Mouse (Mus musculus): ENCODE measurements at regions not wholly inside any gene's neighbourhood (a gene's known extent, or its start where the extent isn't known, plus 50 kb on each side); places are given as distances from the start of the nearest gene placed in this dataset.

DNA sequence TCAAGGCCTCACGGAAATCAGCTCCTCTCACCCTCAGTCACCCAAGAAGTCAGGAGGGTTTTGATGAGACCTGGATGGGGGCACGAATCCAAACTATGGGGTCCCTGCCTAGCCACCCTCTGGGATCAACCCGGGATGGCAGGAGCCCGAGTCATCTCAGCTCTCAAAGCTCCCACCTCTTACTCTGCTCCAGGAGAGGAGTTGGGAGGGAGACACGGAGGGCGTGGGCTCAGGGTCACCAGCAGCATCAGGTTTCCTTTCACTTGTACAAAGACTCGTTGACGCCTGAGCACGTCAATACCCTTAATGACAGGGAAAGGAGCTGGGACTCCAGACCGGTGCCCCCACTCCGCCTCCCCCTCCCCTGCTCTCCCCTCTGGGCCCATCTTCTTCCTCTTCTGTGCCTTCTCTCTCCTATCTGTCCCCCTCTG lies 60.8 kb upstream of the Casz1 start:
- peaks cover 9% of the 10 kb centered on the region; the same call in 1 of the 2 replicates for H3K27me3 ChIP-seq (replicated peaks; ENCODE audit: control insufficient read depth, insufficient read depth, low read length)
- no peak overlapping the region for H3K27ac ChIP-seq (ENCODE audit: low read length)
- no peaks in the 10 kb centered on the region for H3K9me3 ChIP-seq (ENCODE audit: control insufficient read depth, low read length)
- 45% methylated on average over 11 of the region's 11 CpGs for WGBS
- H3K4me3 ChIP-seq (ENCODE audit: low read length) = no peak overlapping the region
- H3K4me1 ChIP-seq (ENCODE audit: control insufficient read depth, insufficient read depth, low read length) = peaks cover 13% of the 10 kb centered on the region; the same call in 1 of the 2 replicates
- H3K36me3 ChIP-seq (ENCODE audit: control insufficient read depth, insufficient read depth, low read length) = no peaks in the 10 kb centered on the region
- peak overlapping the region; percentile 73; the same call in 1 of the 2 replicates for H3K9ac ChIP-seq (ENCODE audit: low read depth, low read length)
- peak; percentile 12; the same call in 1 of the 2 replicates for ATAC-seq
- H3K4me2 ChIP-seq (ENCODE audit: low read depth, low read length) = peak overlapping the region; percentile 97; the same call in 1 of the 2 replicates

DNA sequence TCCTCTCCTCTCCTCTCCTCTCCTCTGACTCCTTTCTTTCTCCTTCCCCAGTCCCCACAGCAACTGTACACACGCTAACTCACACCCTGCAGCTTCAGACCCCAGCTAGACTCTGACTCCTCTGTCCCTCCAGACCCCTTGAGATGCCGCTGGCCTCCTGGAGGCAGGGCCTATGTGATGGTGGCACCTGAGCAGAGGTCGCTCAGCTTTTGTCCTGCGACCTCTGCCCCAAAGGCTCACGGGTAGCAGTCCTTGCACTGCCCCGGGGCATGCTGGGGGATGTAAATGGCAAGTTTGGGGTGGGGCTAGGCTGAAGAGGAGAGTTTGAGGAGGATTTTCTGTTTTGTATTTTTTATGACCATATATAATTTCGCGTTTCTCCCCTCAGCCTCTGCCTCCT lies 60.2 kb upstream of the Casz1 start:
- Histone ChIP-seq H3K4me1 (ENCODE audit: control insufficient read depth, insufficient read depth, low read length) (peaks cover 13% of the 10 kb centered on the region; the same call in 1 of the 2 replicates), H3K4me2 (ENCODE audit: low read depth, low read length) (no peak overlapping the region), H3K9ac (ENCODE audit: low read depth, low read length) (no peak overlapping the region), H3K27ac (ENCODE audit: low read length) (no peak overlapping the region), H3K9me3 (ENCODE audit: control insufficient read depth, low read length) (no peaks in the 10 kb centered on the region), H3K27me3 (replicated peaks; ENCODE audit: control insufficient read depth, insufficient read depth, low read length) (peaks cover 9% of the 10 kb centered on the region; the same call in 1 of the 2 replicates), H3K4me3 (ENCODE audit: low read length) (no peak overlapping the region), H3K36me3 (ENCODE audit: control insufficient read depth, insufficient read depth, low read length) (no peaks in the 10 kb centered on the region)
- no peak for ATAC-seq
- 64% methylated on average over 8 of the region's 8 CpGs for WGBS

DNA sequence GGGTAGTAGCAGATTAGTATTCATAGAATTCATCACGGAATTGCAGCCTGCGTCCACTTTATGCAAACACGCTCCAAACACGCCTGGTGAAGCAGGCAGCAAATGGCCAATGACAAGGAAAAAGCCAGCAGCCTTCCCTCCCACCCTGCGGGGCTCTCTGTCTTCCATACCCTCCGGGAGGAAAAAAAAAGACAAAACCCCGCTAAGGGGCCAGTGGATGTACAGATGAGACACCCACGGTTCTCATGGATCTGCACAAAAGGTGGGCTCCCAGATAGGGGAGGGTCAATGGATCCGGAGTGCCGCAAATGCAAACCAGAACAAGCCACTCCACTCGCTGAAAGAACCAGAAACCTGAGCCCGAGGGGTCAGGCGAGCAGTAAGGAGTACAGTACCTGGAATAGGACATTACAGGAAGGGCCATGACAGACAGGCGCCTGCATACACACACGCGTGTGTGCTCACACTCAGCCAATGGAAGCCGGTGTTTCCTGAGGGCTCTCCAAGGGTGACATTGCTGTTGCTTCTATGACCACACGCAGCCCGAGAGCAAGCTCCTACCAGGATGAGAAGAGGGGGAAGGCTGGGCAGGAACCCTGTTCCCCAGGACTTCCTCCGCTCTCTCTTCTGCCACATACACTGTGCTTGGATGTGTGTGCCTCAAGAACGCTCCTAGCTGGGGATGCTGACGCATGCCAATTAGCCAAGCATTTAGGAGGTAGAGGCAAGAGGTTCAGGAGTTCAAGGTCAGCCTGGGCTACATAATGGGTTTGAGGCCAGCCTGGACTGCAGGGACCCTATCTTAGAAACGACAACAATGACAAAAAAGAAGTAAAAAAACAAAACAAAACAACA lies 57.5 kb upstream of the Casz1 start:
- Histone ChIP-seq H3K9ac (ENCODE audit: low read depth, low read length) (no peak overlapping the region), H3K36me3 (ENCODE audit: control insufficient read depth, insufficient read depth, low read length) (no peaks in the 10 kb centered on the region), H3K4me3 (ENCODE audit: low read length) (no peak overlapping the region), H3K27ac (ENCODE audit: low read length) (no peak overlapping the region), H3K4me2 (ENCODE audit: low read depth, low read length) (no peak overlapping the region), H3K9me3 (ENCODE audit: control insufficient read depth, low read length) (no peaks in the 10 kb centered on the region), H3K4me1 (ENCODE audit: control insufficient read depth, insufficient read depth, low read length) (peaks cover 8% of the 10 kb centered on the region; the same call in 1 of the 2 replicates), H3K27me3 (replicated peaks; ENCODE audit: control insufficient read depth, insufficient read depth, low read length) (peaks cover 6% of the 10 kb centered on the region; the same call in 1 of the 2 replicates)
- ATAC-seq = no peak
- 48% methylated on average over 23 of the region's 23 CpGs for WGBS

DNA sequence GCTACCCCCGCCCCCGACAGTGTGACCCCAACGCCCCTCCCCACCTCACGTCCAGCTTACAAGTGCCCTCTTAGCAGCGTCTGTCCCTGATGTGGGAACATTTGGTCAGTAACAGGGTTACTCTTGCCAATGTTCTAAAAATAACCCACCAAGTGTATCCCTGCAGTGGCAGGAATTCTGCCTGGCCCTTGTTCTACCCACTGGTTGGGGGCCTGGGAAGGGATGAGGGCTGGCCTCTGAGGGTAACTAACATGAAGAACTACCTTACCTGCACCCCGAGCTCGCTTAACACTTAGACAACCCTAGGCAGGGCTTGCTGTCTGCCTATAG lies 56.9 kb upstream of the Casz1 start:
- 74% methylated on average over 7 of the region's 7 CpGs for WGBS
- H3K4me3 ChIP-seq (ENCODE audit: low read length) = no peak overlapping the region
- H3K9ac ChIP-seq (ENCODE audit: low read depth, low read length) = no peak overlapping the region
- H3K4me2 ChIP-seq (ENCODE audit: low read depth, low read length) = no peak overlapping the region
- H3K27me3 ChIP-seq (replicated peaks; ENCODE audit: control insufficient read depth, insufficient read depth, low read length) = peaks cover 6% of the 10 kb centered on the region; the same call in 1 of the 2 replicates
- H3K4me1 ChIP-seq (ENCODE audit: control insufficient read depth, insufficient read depth, low read length) = peaks cover 8% of the 10 kb centered on the region; the same call in 1 of the 2 replicates
- no peak overlapping the region for H3K27ac ChIP-seq (ENCODE audit: low read length)
- no peaks in the 10 kb centered on the region for H3K36me3 ChIP-seq (ENCODE audit: control insufficient read depth, insufficient read depth, low read length)
- no peak for ATAC-seq
- H3K9me3 ChIP-seq (ENCODE audit: control insufficient read depth, low read length) = no peaks in the 10 kb centered on the region

DNA sequence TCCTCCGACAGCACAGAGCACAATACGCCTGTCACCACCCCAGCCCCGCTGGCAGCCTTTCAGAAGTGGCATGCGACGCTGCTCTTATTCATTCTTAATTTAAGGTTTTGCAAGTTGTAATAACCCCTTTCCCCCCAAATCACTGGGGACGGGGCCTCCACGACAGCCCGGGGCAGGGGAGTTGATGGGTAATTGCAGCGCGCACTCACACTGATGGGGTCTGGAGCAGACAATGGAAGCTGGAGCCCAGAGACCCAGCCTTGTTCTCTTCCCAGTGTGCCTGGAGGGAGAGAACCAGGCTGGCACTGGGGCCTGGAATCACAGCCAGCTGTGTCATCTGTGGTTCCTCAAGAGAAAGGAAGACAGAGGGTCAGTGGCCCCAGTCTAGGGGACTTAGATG lies 54.2 kb upstream of the Casz1 start:
- H3K27ac ChIP-seq (ENCODE audit: low read length) = no peak overlapping the region
- H3K4me2 ChIP-seq (ENCODE audit: low read depth, low read length) = no peak overlapping the region
- H3K36me3 ChIP-seq (ENCODE audit: control insufficient read depth, insufficient read depth, low read length) = no peaks in the 10 kb centered on the region
- no peak overlapping the region for H3K4me3 ChIP-seq (ENCODE audit: low read length)
- H3K9me3 ChIP-seq (ENCODE audit: control insufficient read depth, low read length) = no peaks in the 10 kb centered on the region
- no peak overlapping the region for H3K9ac ChIP-seq (ENCODE audit: low read depth, low read length)
- H3K27me3 ChIP-seq (replicated peaks; ENCODE audit: control insufficient read depth, insufficient read depth, low read length) = no peaks in the 10 kb centered on the region; the same call in 1 of the 2 replicates
- peaks cover 7% of the 10 kb centered on the region; the same call in 1 of the 2 replicates for H3K4me1 ChIP-seq (ENCODE audit: control insufficient read depth, insufficient read depth, low read length)
- WGBS = 82% methylated on average over 10 of the region's 10 CpGs
- ATAC-seq = no peak

DNA sequence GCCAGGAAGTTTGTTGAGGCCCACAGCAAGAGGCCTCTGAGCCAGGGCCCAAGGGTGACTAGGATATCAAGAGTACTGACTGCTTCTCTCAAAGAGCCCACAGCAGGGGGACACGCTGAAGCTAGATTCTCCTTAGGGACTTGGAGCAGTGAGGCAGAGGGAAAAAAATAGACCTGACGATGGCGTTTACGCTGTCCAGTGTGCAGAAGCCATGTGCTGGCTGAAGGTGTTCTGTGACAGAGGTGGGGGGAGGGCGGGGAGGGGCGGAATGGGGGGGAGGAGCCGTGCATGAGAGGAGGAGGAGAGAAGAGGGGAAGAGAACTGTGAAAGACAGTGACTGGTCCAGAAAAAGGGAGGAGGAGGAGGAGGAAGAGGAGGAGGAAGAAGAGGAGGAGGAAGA lies 52.6 kb upstream of the Casz1 start:
- Histone ChIP-seq H3K4me1 (ENCODE audit: control insufficient read depth, insufficient read depth, low read length) (peaks cover 7% of the 10 kb centered on the region; the same call in 1 of the 2 replicates), H3K4me2 (ENCODE audit: low read depth, low read length) (no peak overlapping the region), H3K36me3 (ENCODE audit: control insufficient read depth, insufficient read depth, low read length) (no peaks in the 10 kb centered on the region), H3K9ac (ENCODE audit: low read depth, low read length) (no peak overlapping the region), H3K27me3 (replicated peaks; ENCODE audit: control insufficient read depth, insufficient read depth, low read length) (no peaks in the 10 kb centered on the region; the same call in 1 of the 2 replicates), H3K4me3 (ENCODE audit: low read length) (no peak overlapping the region), H3K9me3 (ENCODE audit: control insufficient read depth, low read length) (no peaks in the 10 kb centered on the region), H3K27ac (ENCODE audit: low read length) (no peak overlapping the region)
- WGBS = 42% methylated on average over 7 of the region's 7 CpGs
- no peak for ATAC-seq

DNA sequence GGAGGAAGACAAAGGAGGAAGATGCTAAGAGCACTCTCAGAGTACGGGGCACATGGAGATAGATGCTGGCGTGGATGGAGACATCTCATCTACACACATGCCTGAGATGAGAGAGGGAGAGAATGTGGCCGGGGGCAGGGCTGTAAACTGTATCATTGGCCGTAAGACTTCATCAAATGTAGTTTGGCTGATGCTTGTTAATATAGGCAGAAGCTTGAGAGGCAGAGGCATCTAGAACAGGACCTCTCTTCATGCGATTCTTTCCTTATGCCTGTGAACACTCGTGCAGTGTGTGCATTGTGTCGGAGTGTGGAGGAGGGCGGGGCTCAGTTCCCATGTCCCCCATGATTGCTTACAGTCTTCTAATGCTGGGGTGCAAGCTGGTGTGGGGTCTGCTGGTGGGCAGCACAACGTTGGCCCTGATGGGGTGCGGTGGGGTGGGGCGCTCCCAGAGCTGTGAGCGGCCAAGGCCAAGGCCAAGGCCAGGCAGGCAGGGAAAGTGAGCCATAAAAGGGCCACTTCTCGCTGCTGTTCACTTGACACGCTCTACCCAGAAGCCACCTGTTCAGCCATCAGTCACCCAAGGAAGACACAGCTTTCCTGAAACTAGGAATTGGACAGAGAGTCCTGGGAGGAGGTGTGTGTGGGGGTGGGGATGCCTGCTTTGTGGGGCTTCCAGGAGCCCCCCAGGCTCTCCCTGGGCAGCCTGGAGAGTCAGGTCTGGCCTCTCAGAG lies 51.7 kb upstream of the Casz1 start:
- Histone ChIP-seq H3K4me1 (ENCODE audit: control insufficient read depth, insufficient read depth, low read length) (peaks cover 4% of the 10 kb centered on the region; the same call in 1 of the 2 replicates), H3K9ac (ENCODE audit: low read depth, low read length) (no peak overlapping the region), H3K27ac (ENCODE audit: low read length) (no peak overlapping the region), H3K36me3 (ENCODE audit: control insufficient read depth, insufficient read depth, low read length) (no peaks in the 10 kb centered on the region), H3K4me2 (ENCODE audit: low read depth, low read length) (no peak overlapping the region), H3K4me3 (ENCODE audit: low read length) (no peak overlapping the region), H3K27me3 (replicated peaks; ENCODE audit: control insufficient read depth, insufficient read depth, low read length) (no peaks in the 10 kb centered on the region), H3K9me3 (ENCODE audit: control insufficient read depth, low read length) (no peaks in the 10 kb centered on the region)
- no peak; the same call in 1 of the 2 replicates for ATAC-seq
- 73% methylated on average over 14 of the region's 14 CpGs for WGBS

DNA sequence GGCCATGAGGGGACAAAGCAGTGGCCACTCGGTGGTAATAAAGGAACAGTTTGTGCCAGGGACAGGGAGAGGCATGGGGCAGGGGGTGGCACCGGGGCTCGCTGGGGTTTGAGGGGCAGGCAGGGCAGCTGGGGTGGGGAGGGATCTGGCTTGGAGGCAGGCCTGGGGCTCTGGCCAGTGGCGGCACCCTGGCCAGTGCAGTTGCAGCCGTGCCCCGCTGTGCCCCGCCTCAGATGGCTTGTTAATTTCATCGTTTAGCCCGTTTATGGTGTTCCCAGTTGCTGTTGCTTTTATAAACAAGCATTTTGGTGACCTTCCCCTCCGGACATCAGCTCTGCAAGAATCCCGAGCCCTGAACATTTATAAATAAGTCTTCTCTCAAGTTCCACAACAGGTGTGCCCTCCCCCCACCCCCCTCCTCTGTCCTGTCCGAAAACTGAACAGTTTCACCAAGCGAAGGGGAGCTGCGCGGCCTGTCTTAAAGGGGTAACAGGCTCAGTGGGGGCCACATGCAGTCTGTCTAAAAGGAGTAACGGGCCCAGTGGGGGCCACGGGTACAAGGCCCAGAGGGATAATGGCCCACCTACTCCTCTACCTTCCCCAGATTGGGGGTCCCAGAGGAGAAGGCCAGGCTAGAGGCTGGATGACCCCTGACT lies 51.0 kb upstream of the Casz1 start:
- H3K4me2 ChIP-seq (ENCODE audit: low read depth, low read length) = no peak overlapping the region
- no peak for ATAC-seq
- 61% methylated on average over 17 of the region's 17 CpGs for WGBS

DNA sequence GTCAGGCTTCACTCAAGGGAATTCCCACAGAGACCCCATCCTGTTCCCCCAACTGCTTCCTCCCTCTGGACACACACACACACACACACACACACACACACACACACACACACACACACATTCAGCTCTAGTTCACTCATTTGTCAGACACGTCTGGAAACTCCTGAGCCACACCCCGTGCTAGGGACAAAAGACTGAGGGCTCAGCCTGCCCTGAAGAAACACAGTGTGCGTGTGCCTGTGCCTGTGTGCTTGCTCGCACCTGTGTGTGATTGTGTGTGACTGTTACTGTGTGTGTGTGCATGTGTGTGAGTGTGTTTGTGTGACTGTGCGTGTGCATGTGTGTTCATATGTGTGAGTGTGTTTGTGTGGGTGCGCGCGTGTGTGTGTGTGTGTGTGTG lies 50.4 kb upstream of the Casz1 start:
- ATAC-seq = no peak
- H3K4me3 ChIP-seq (ENCODE audit: low read length) = no peak overlapping the region
- no peaks in the 10 kb centered on the region for H3K27me3 ChIP-seq (replicated peaks; ENCODE audit: control insufficient read depth, insufficient read depth, low read length)
- no peak overlapping the region for H3K9ac ChIP-seq (ENCODE audit: low read depth, low read length)
- no peaks in the 10 kb centered on the region for H3K9me3 ChIP-seq (ENCODE audit: control insufficient read depth, low read length)
- H3K4me1 ChIP-seq (ENCODE audit: control insufficient read depth, insufficient read depth, low read length) = peaks cover 4% of the 10 kb centered on the region; the same call in 1 of the 2 replicates
- no peak overlapping the region for H3K27ac ChIP-seq (ENCODE audit: low read length)
- no peak overlapping the region for H3K4me2 ChIP-seq (ENCODE audit: low read depth, low read length)
- 74% methylated on average over 8 of the region's 8 CpGs for WGBS
- no peaks in the 10 kb centered on the region for H3K36me3 ChIP-seq (ENCODE audit: control insufficient read depth, insufficient read depth, low read length)

More for the DNA sequence above, 51.0 kb upstream of the Casz1 start:
- H3K9ac ChIP-seq (ENCODE audit: low read depth, low read length) = no peak overlapping the region
- H3K4me3 ChIP-seq (ENCODE audit: low read length) = no peak overlapping the region
- no peaks in the 10 kb centered on the region for H3K36me3 ChIP-seq (ENCODE audit: control insufficient read depth, insufficient read depth, low read length)
- H3K9me3 ChIP-seq (ENCODE audit: control insufficient read depth, low read length) = no peaks in the 10 kb centered on the region
- H3K27ac ChIP-seq (ENCODE audit: low read length) = no peak overlapping the region
- H3K27me3 ChIP-seq (replicated peaks; ENCODE audit: control insufficient read depth, insufficient read depth, low read length) = no peaks in the 10 kb centered on the region
- peaks cover 4% of the 10 kb centered on the region; the same call in 1 of the 2 replicates for H3K4me1 ChIP-seq (ENCODE audit: control insufficient read depth, insufficient read depth, low read length)

All from intestine, embryonic 16.5 days (tissue).